Mouse (Mus musculus): ENCODE results near the gene Prm2.
"Not testable (repeated sequence)": the region's sequence is repeated elsewhere in the genome, so short reads cannot be mapped to it uniquely, and the experiment has no call there.

The Prm2 gene

GRCm38 (mm10) chr16:10810376-10810775 is 14.4 kb upstream of the Prm2 start:
- DNase-seq, result no peak

- no peak for DNase-seq
Observed at GRCm38 (mm10) chr16:10805789-10806527, 10.0 kb upstream of the Prm2 start, which contains the start of gene Prm1. Gene Prm1 (minus strand): TSS chr16:10805839.

DNA sequence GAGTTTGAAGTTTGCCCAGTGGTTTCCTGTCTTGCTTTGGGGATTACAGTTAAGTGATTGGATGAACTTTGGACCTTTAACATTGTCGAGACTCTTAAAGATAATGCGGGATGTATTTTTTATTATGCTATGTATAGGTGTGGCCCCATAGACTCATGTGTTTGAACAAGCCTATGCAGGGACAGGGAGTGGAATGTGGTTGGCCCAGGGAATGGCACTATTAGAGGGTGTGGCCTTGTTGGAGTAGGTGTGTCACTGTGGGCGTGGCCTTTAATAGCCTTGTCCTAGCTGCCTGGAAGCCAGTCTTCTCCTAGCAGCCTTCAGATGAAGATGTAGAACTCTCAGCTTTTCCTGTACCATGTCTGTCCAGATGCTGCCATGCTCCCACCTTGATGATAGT is 6.5 kb upstream of the Prm2 start:
- not testable (repeated sequence) for DNase-seq

- no peak for DNase-seq
Observed at GRCm38 (mm10) chr16:10790702-10791101, 5.2 kb downstream of the Prm2 start, which contains the start of gene Prm3. Gene Prm3 (minus strand): TSS chr16:10790914.

- DNase-seq, result no peak
Observed at GRCm38 (mm10) chr16:10788866-10789265, 7.1 kb downstream of the Prm2 start.

DNA sequence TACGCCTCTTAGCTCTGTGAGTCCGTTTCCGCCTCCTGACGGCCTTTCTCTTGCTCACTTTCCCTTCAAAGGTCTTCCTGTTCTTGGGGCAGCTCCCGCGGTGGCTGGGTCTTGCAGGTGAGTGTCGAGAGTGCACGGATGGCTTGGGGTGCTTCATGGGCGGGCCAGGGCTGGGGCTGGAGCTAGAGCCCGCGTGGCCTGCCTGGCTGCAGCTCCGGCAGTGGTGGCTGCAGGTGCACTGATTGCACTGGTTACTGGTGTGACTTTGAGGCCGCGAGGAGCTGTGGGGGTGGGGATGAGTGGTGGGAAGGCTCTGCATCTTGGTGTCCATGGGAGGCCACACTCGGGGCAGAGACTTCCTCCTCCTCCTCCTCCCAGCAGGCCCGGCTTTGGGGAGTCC is 7.7 kb downstream of the Prm2 start, which contains the start of gene Tnp2:
TSS of gene Tnp2 (minus strand) at position 390 of the 400 bp plus-strand sequence.
- DNase-seq, result no peak

DNA sequence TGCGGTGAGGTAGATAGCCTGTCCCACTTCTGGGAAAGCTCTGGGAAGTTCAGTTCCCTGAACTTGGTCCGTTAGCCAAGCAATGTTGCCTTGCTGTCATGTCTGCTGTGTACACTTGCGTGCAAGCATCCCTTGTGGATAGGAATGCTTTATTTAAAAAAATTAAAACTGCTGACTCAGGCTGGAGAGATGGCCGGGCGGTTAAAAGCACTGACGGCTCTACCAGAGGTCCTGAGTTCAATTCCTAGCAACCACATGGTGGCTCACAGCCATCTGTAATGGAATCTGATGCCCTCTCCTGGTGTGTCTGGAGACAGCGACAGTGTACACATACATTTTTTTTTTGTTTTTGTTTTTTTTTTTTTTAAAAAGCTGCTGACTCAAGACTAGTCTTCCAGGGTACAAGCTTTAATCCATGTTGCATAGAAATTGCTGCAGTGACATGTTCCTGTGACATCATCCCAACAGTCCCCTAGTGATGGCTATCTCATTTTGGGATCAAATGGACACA is 8.3 kb downstream of the Prm2 start:
- no peak for DNase-seq

DNA sequence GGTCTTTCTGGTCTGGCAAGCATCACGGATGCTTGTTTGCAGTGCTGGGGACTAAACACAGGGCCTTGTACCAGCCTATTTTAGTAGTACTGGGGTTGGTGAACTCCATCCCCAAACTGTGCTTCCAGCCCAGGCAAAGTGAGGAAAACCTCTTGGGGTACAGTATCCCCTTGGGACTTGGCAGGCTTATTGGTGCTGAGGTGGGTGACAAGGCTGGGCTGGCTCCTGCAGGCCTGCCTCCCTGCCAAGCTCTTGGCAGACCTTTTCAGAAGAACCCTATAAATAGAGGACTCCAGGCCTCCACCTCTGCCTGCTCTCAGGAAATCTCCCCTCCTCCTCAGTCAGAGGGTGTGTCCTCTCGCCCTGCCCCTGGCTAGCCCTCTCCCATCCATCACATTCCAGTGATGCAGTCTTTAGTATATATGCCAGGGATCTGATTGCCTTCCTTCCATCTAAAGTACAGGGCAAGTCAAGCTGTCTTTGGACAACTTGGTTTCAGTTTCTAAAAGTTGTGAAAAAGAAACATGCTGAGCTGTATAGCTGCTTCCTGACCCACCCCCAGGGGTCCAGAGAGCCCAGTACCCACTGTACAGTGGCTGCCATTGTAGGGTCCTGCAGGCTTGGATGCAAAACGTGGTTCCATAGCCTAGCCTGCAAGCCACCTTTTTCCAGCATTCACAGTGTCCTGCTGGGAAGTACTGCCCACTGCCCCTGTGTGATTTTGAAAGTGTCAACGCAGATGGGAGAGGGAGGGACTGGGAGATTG is 9.0 kb downstream of the Prm2 start:
- DNase-seq, result no peak

GRCm38 (mm10) chr16:10786288-10786687 is 9.6 kb downstream of the Prm2 start:
- peak; percentile 77 to 86 for DNase-seq

DNA sequence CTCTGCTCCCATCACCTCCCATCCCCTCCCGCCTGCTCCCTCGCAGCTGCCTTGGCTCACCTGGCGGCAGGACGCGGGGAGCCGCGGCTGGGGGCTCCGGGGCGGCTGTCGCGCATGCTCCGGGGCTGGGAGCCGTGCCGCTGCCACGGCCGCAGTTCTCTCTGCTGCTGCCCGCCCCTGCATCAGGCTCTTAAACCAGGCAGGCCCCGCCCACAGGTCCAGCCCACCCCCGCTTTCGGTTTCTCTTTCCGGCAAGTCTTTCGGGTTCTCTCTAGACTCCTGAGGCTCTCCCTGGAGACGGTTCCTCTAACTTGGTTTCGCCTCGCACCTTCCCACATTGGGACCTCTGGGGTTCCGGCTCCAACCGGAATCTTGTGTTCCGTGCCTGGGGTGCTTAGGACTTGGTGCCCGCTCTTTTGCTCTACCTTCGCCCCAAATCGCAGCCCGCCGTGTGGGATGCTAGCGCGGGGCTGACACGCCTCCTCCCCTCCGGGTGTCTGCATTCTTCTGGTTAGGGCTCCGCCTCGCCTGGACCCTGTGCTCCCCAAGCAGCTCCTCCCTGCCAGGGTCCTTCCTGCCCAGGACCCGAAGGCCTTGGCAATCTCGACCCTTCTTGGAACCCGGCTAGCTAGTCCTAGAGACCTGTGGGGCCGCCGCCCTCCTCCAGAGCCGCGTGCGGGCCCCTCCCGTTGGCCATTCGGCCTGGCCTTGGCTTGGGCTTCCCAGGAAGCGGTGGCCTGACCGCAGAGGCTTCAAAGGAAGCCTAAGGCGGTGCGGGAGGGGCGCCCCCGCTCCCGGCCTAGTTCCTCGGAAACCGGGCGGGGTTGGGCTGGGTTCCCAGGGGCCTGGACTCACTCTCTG is 10.3 kb downstream of the Prm2 start, which contains the start of gene Socs1:
TSS of gene Socs1 (minus strand) at position 166 of the 861 bp plus-strand sequence.
- peak; percentile 79 to 84 for DNase-seq

- peak; percentile 78 to 88 for DNase-seq
Observed at GRCm38 (mm10) chr16:10784793-10785370, 11.1 kb downstream of the Prm2 start.

GRCm38 (mm10) chr16:10783883-10784792 is 11.8 kb downstream of the Prm2 start:
- no peak for DNase-seq

DNA sequence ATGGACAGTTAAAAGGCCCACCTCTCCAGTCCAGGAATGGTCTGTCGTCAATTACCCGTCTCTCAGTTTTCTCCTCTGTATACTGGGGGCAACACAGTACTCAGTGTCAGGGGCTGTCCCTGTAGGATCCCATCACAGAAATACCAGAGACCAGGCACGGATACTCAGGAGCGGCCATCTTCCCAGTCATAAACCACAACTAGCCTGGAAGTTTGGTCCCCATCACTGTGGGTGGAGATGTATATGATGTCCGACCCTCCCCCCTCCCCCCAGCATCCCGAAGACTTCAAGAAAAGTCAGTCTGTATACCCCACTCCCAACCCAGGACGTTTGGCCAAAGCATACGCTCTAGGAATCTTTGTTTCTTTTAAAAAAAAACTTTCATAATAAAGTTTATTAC is 12.5 kb downstream of the Prm2 start:
- DNase-seq, result no peak

- no peak for DNase-seq
Observed at GRCm38 (mm10) chr16:10783152-10783434, 12.8 kb downstream of the Prm2 start.

DNA sequence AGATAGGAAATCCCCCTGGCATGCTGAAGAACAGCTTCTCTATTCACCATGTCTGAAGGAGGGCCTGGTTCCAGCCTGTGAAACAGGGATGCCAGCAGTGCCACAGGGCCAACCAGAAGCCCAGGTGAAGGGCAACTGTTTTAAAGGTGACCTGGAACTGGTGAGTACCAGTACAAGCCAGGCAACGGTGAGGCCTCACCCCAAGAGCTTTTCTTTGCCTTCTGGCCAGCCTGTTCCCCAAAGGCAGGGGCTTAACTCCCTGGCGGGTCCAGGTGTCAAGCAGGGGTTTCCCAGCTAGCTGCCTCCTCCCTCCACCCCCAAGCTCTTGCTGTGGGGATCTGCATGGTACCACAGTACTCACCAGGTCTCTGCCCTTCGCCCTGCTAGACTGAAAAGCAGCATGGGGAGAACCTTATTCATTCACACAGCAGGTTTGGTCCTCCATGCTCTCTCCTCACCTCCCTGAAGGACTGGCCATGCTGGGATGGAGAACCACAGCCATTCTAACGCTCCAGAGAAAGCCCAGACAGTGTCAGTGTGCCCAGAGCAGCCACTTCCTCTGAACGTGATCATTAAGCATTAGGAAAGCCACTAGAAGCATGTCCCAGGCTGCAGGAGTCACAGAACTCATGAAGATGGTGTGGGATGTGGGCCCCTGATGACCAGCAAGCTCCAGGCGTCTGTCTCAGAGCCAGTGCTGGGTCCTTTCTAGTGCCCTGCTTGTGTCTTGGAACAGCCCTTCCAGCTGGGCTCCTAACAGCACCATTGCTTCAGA is 13.4 kb downstream of the Prm2 start:
- DNase-seq, result peak in 1 of 2 experiments; percentile 33

- DNase-seq, result no peak
Observed at GRCm38 (mm10) chr16:10781862-10782371, 14.0 kb downstream of the Prm2 start.

- no peak for DNase-seq
Observed at GRCm38 (mm10) chr16:10780631-10781120, 15.3 kb downstream of the Prm2 start.

DNA sequence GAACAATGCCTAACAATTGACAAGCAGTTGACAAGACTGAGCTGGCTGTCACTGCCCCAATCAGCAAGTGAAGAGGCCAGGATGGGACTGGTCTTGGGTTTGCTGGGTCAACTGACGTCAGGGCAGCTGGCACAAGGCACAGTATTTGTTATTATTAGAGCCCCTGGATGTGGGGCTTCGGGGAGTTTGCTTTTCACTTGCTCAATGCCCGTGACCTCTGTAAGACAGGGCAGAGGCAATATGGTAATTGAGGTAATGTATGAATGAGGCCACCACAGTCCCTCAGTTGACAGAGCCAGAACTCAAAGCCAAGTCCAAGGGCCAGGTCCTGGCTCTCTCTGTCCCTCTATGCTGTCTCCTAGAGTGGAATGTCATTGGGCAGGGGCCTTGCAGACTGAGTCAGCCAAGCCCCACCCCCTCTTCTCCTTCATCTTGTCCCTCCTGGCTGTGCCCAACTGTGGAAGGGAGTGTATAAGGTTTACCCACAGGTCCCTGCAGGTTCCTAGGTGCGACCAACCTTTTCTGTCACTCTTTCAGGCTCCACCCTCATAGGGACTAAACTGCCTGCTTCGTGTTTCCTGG is 18.3 kb downstream of the Prm2 start:
- DNase-seq, result no peak

GRCm38 (mm10) chr16:10776322-10776721 is 19.6 kb downstream of the Prm2 start:
- no peak for DNase-seq

DNA sequence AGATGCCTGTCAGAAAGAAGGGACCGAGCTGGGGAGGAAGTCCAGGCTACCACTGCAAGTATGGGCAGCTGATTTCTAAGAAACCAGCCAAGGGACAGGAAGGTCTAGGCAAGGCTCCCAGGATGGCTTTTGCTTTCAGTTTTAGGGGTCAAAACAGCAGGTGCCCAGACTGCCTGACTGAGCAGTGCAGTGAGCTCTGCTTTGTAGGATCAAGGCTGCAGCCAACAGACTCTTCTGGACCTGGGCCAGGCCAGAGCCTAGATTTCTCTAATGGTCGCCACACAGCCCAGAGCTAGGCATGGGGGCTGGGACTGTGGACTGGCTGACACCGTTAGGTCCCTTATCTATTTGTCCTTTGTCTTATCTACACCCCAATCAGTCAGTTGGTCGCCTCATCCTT is 21.2 kb downstream of the Prm2 start:
- DNase-seq, result no peak
